Mouse (Mus musculus): ENCODE measurements around the gene Wnt3.

The Wnt3 gene

GRCm38 (mm10) chr11:103848287-103848686 lies 74.3 kb downstream of the Wnt3 start:
- no peak for DNase-seq (ENCODE audit: low spot score)

- no peak for DNase-seq (ENCODE audit: low spot score)
Measured at GRCm38 (mm10) chr11:103852590-103853283, 78.8 kb downstream of the Wnt3 start.

- DNase-seq (ENCODE audit: low spot score) = no peak
Measured at GRCm38 (mm10) chr11:103853284-103853920, 79.5 kb downstream of the Wnt3 start.

GRCm38 (mm10) chr11:103854294-103854693 lies 80.3 kb downstream of the Wnt3 start:
- no peak for DNase-seq (ENCODE audit: low spot score)

- no peak for DNase-seq (ENCODE audit: low spot score)
Measured at GRCm38 (mm10) chr11:103856641-103857040, 82.7 kb downstream of the Wnt3 start.

GRCm38 (mm10) chr11:103858760-103859159 lies 84.8 kb downstream of the Wnt3 start:
- no peak for DNase-seq (ENCODE audit: low spot score)

- DNase-seq (ENCODE audit: low spot score) = no peak
Measured at GRCm38 (mm10) chr11:103859933-103860610, 86.1 kb downstream of the Wnt3 start.

- DNase-seq (ENCODE audit: low spot score) = no peak
Measured at GRCm38 (mm10) chr11:103862951-103863350, 89.0 kb downstream of the Wnt3 start.

GRCm38 (mm10) chr11:103864486-103864885 lies 90.5 kb downstream of the Wnt3 start:
- DNase-seq (ENCODE audit: low spot score) = no peak

GRCm38 (mm10) chr11:103865346-103865745 lies 91.4 kb downstream of the Wnt3 start:
- DNase-seq (ENCODE audit: low spot score) = no peak

All from spleen, adult 12 weeks (tissue).